Mouse (Mus musculus) stomach, postnatal 0 days (tissue): ENCODE measurements at regions not wholly inside any gene's neighbourhood (a gene's known extent, or its start where the extent isn't known, plus 50 kb on each side); places are given as distances from the start of the nearest gene placed in this dataset.

Experiments
- ATAC-seq: fragments of 200-750 bp; cut with Nextera tagmentation; 2 replicates; pipeline ENCODE4 v1.8.0; 2017; ENCODE audit not compliant: low FRiP score, low TSS enrichment
- DNase-seq: peaks from one replicate; pipeline ENCODE4 v3.0.0-alpha.2; 2016; ENCODE audit warnings: low spot score
- H3K27ac ChIP-seq: fragments of 300-500 bp; sonication (generic); replicated peaks from 2 replicates; pipeline ENCODE4 v1.5.1; 2014; ENCODE audit warnings: mild to moderate bottlenecking, control low read depth
- H3K27me3 ChIP-seq: fragments of 300-500 bp; sonication (generic); 2 replicates; pipeline ENCODE4 v1.6.1; 2014; ENCODE audit warnings: low read length; ENCODE audit not compliant: control insufficient read depth, insufficient read depth
- H3K36me3 ChIP-seq: fragments of 300-500 bp; sonication (generic); 2 replicates; pipeline ENCODE4 v1.6.1; 2014; ENCODE audit warnings: low read length, mixed read lengths; ENCODE audit not compliant: control insufficient read depth, insufficient read depth
- H3K4me1 ChIP-seq: fragments of 300-500 bp; sonication (generic); replicated peaks from 2 replicates; pipeline ENCODE4 v1.6.1; 2014; ENCODE audit warnings: antibody characterized with exemption; ENCODE audit not compliant: control insufficient read depth, insufficient read depth
- H3K4me2 ChIP-seq: fragments of 300-500 bp; sonication (generic); replicated peaks from 2 replicates; pipeline ENCODE4 v1.6.1; 2014; ENCODE audit warnings: low read depth, mild to moderate bottlenecking, control low read depth, moderate library complexity
- H3K4me3 ChIP-seq: fragments of 300-500 bp; sonication (generic); 2 replicates; pipeline ENCODE4 v1.5.1; 2014; ENCODE audit warnings: low read depth, low read length, control low read depth
- H3K9ac ChIP-seq: fragments of 300-500 bp; sonication (generic); 2 replicates; pipeline ENCODE4 v1.6.1; 2014; ENCODE audit warnings: mild to moderate bottlenecking, low read length, control low read depth, mixed read lengths
- H3K9me3 ChIP-seq: fragments of 300-500 bp; sonication (generic); 2 replicates; pipeline ENCODE4 v1.6.1; 2016; ENCODE audit warnings: low read length; ENCODE audit not compliant: control insufficient read depth
- CTCF ChIP-seq: IDR thresholded peaks from 2 replicates; pipeline ENCODE4 v1.5.1; 2016; ENCODE audit warnings: antibody characterized with exemption, low read depth, mild to moderate bottlenecking, moderate library complexity
- EP300 ChIP-seq: optimal IDR thresholded peaks from 2 replicates; pipeline ENCODE3; 2016; ENCODE audit warnings: antibody characterized with exemption
- WGBS: fragments of 180-500 bp; shearing (Covaris S2); extraction: QIAGEN DNeasy Blood & Tissue Kit; methylation state at CpG from one replicate; pipeline ENCODE4 v1.1.7; 2014; 5-methylcytosine and 5-hydroxymethylcytosine counted together

DNA sequence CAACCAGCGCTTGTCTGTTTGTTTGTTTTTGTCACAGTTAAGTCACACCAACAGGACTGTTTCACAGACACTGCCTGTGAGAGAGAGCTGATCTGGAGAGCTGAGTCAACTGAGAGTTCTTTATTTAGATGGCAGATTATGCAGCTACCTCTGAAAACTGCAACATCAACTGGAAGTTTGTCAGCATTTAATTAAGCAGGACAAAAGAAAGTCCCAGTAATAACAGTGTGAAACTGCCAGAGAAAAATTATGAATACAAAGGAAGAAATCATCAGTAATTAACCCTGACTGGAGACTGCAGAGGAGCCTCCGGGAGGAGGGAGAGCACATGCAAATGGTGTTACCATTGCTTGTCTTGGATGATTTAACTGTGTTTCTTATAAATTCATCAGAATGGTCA is 495.5 kb upstream of the Prmt6 start:
- no peak overlapping the region for H3K27ac ChIP-seq
- no peak overlapping the region for H3K9ac ChIP-seq
- WGBS: 21% methylated on average over 2 of the region's 2 CpGs
- H3K9me3 ChIP-seq: no peaks in the 10 kb centered on the region
- no peaks in the 10 kb centered on the region for H3K4me1 ChIP-seq
- H3K4me2 ChIP-seq: no peak overlapping the region
- TF ChIP-seq CTCF: no peak
- no peak for TF ChIP-seq EP300
- DNase-seq (no peak), ATAC-seq (no peak)
- H3K27me3 ChIP-seq: no peaks in the 10 kb centered on the region
- H3K4me3 ChIP-seq: no peak overlapping the region
- H3K36me3 ChIP-seq: no peaks in the 10 kb centered on the region

DNA sequence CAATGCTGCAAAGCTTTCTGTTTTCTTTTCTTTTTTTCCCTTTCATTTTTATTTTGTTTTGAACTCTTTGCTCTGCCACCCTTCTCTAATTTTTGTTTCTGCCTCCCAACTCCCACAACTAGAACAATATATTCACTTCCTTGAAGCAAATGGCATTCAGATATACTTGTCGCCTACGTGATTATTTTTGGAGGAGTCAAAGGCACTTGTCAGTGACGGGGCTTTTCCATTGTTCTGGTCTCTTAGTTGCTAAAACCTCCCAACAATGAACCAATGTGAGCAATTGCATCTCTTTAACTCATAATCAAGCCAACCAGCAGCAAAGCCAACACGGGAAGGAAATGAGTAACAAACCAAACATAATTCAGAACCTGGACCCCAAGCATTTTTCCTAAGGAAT is 449.3 kb upstream of the Prmt6 start:
- Histone ChIP-seq H3K4me3 (no peak overlapping the region), H3K27ac (no peak overlapping the region), H3K27me3 (no peaks in the 10 kb centered on the region), H3K4me2 (no peak overlapping the region), H3K9ac (no peak overlapping the region), H3K9me3 (no peaks in the 10 kb centered on the region), H3K4me1 (no peaks in the 10 kb centered on the region), H3K36me3 (no peaks in the 10 kb centered on the region)
- 63% methylated on average over 4 of the region's 4 CpGs for WGBS
- no peak for DNase-seq
- ATAC-seq: no peak
- TF ChIP-seq EP300 (no peak), CTCF (no peak)

DNA sequence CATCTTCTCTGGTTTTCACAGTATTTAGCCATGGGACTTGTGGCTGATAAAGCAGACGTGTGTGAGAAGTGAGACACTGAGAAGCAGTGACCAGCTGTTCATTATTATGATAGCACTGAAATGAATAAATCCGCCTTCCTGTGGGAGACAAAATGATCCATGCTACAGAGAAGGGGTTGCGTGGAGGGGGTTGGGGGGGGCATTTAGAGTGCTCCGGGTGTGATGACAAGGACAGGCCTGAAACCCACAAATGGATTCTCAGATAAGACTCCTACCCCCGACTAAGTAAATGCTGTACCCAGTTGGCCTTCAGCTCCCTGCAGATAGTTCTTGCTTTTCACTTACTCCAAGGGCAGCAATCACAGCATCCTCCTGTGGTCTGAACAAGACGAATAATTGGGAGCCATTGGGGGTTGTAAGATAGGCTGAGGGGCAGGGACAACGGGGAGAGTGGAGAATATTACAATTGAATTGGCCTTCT is 416.8 kb upstream of the Prmt6 start:
- TF ChIP-seq CTCF (no peak), EP300 (no peak)
- no peak for DNase-seq

GRCm38 (mm10) chr3:110666992-110667391 is 416.2 kb upstream of the Prmt6 start:
- ATAC-seq (no peak), DNase-seq (no peak)
- Histone ChIP-seq H3K27me3 (no peaks in the 10 kb centered on the region), H3K9ac (no peak overlapping the region), H3K4me1 (no peaks in the 10 kb centered on the region), H3K4me2 (no peak overlapping the region), H3K9me3 (no peaks in the 10 kb centered on the region), H3K36me3 (no peaks in the 10 kb centered on the region), H3K4me3 (no peak overlapping the region), H3K27ac (no peak overlapping the region)
- TF ChIP-seq EP300: no peak
- no peak for TF ChIP-seq CTCF
- WGBS: 74% methylated on average over 2 of the region's 2 CpGs

More for the DNA sequence above, 416.8 kb upstream of the Prmt6 start:
- H3K27ac ChIP-seq: no peak overlapping the region
- no peaks in the 10 kb centered on the region for H3K36me3 ChIP-seq
- H3K9ac ChIP-seq: no peak overlapping the region
- 54% methylated on average over 7 of the region's 7 CpGs for WGBS
- H3K4me1 ChIP-seq: no peaks in the 10 kb centered on the region
- no peaks in the 10 kb centered on the region for H3K9me3 ChIP-seq
- no peaks in the 10 kb centered on the region for H3K27me3 ChIP-seq
- no peak overlapping the region for H3K4me3 ChIP-seq
- H3K4me2 ChIP-seq: no peak overlapping the region
- ATAC-seq: no peak

DNA sequence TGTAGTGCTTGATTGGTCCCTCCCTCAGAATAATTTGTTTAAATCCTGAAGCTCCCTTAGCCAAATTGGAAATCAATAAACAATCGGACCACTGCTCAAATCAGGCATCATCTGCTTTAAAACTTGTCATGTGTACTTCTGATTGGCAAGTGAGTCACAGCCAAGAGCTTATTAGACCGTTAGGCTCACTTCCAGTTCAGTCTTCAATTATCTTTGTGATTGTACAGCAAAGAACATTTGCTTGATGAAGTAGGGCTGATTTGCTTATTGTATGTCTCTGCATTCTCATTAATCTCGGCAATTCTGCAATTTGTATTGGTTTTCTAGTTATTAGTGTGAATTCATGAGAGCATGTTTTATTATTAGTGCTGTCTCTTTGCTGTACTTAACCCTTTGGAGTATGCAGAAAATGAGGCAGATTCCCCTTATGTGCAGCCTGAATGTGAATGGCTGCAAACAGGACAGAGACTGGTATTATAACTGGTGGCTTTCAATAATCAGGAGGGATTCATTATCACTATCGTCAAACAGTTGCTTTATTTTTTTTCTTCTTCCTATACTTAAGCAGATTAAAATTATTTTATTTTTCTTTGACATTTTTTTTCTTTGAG is 406.8 kb upstream of the Prmt6 start:
- Histone ChIP-seq H3K27me3 (no peaks in the 10 kb centered on the region), H3K9me3 (no peaks in the 10 kb centered on the region), H3K4me1 (no peaks in the 10 kb centered on the region), H3K9ac (no peak overlapping the region), H3K27ac (no peak overlapping the region), H3K36me3 (no peaks in the 10 kb centered on the region), H3K4me2 (no peak overlapping the region), H3K4me3 (no peak overlapping the region)
- no peak for TF ChIP-seq EP300
- no peak for TF ChIP-seq CTCF
- no peak for ATAC-seq
- no peak for DNase-seq
- WGBS: 68% methylated on average over 4 of the region's 4 CpGs

DNA sequence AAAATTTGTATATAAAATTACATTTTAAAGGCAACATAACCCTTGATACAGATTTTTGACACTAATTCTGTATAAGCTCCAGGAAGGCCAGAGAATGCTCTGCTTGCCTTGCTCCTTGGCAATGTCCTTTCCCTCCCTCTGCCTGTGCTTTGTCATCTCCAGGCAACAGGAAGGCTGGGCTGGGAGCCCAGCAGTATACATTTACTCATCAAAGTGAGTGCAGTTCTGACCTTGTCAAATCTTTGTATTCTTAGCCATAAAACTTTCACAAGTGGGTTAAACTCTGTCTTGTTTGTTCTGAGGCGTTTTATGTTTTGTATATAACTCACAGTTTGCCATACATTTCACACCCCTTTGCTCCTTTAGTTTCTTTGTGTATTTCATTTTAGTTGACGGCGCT is 375.5 kb upstream of the Prmt6 start:
- Histone ChIP-seq H3K27me3 (no peaks in the 10 kb centered on the region), H3K4me2 (no peak overlapping the region), H3K9me3 (no peaks in the 10 kb centered on the region), H3K9ac (no peak overlapping the region), H3K4me3 (no peak overlapping the region), H3K36me3 (no peaks in the 10 kb centered on the region), H3K27ac (no peak overlapping the region), H3K4me1 (no peaks in the 10 kb centered on the region)
- no peak for TF ChIP-seq CTCF
- TF ChIP-seq EP300: no peak
- ATAC-seq (no peak), DNase-seq (no peak)
- WGBS: 47% methylated on average over 3 of the region's 3 CpGs
